Mouse (Mus musculus) erythroblast, embryonic 14.5 days (primary cell): ENCODE data around the gene Sprr2a1.

Experiments used
- GATA1 ChIP-seq: IDR thresholded peaks from 2 replicates; pipeline ENCODE4 v1.6.1; 2012; ENCODE audit warnings: low read length, inconsistent platforms, mixed read lengths
- TAL1 ChIP-seq: IDR thresholded peaks from 3 replicates; pipeline ENCODE4 v1.6.1; 2012; ENCODE audit warnings: low read length, inconsistent platforms, mixed read lengths

DNA sequence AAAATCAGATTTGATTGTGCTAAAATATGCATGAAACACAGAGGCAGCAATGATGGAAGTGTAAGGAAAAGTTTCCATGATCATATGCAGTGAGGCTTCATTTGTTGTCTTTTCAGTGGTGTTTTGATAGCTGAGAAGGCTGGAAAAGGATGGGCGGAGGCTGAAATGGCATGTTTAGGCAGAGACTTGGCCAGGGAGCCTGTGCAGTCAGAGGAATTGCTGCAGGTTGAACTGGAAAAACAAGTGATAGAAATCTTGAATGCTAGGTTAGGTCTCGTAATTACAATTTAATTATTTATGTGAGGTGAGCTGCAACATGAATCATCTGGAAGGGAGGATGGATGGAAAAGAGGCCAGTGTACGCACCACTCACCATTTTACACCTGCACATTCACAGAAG lies 45.8 kb upstream of the Sprr2a1 start:
- TF ChIP-seq GATA1 (no peak), TAL1 (no peak)
